Mouse (Mus musculus) G1E (cell line): Measurements from ENCODE around the gene Rabgap1.

Experiments used
- CTCF ChIP-seq: IDR thresholded peaks from 2 replicates; pipeline ENCODE4 v1.5.1; 2012; ENCODE audit warnings: low read depth, low read length, inconsistent platforms, mixed read lengths
- GATA1 ChIP-seq: IDR thresholded peaks from 2 replicates; pipeline ENCODE4 v1.6.1; 2012; ENCODE audit warnings: borderline replicate concordance, low read length, inconsistent platforms, mixed read lengths

- TF ChIP-seq CTCF (no peak), GATA1 (no peak)
Observed at GRCm38 (mm10) chr2:37566035-37566434, 123.0 kb downstream of the Rabgap1 start.
